Mouse (Mus musculus) lung, embryonic 14.5 days (tissue): Measurements from ENCODE around the gene Ar. TPM values are rescaled to one million over a fixed set of nuclear protein-coding genes. Genes with fewer than 3 reads are reported as not detected.

ENCODE experiments used
- ATAC-seq: fragments of 200-750 bp; cut with Nextera tagmentation; 2 replicates; pipeline ENCODE4 v1.8.0; 2017; ENCODE audit warnings: mild to moderate bottlenecking, moderate TSS enrichment, moderate library complexity; ENCODE audit not compliant: insufficient read depth
- DNase-seq: peaks from one replicate; pipeline ENCODE4 v3.0.0-alpha.2; 2015
- H3K27ac ChIP-seq: fragments of 300-500 bp; sonication (generic); 2 replicates; pipeline ENCODE4 v1.5.1; 2014; ENCODE audit warnings: low read depth, mild to moderate bottlenecking, moderate library complexity
- H3K27me3 ChIP-seq: fragments of 300-500 bp; sonication (generic); 2 replicates; pipeline ENCODE4 v1.6.1; 2014; ENCODE audit warnings: low read length, control low read depth; ENCODE audit not compliant: insufficient read depth
- H3K36me3 ChIP-seq: fragments of 300-500 bp; sonication (generic); 2 replicates; pipeline ENCODE4 v1.6.1; 2014; ENCODE audit warnings: control low read depth; ENCODE audit not compliant: insufficient read depth
- H3K4me1 ChIP-seq: fragments of 300-500 bp; sonication (generic); 2 replicates; pipeline ENCODE4 v1.6.1; 2014; ENCODE audit warnings: antibody characterized with exemption, control low read depth; ENCODE audit not compliant: insufficient read depth
- H3K4me2 ChIP-seq: fragments of 300-500 bp; sonication (generic); 2 replicates; pipeline ENCODE4 v1.6.1; 2014; ENCODE audit warnings: mild to moderate bottlenecking
- H3K4me3 ChIP-seq: fragments of 300-500 bp; sonication (generic); 2 replicates; pipeline ENCODE4 v1.5.1; 2014; ENCODE audit warnings: low read depth, low read length
- H3K9ac ChIP-seq: fragments of 300-500 bp; sonication (generic); 2 replicates; pipeline ENCODE4 v1.6.1; 2014
- H3K9me3 ChIP-seq: fragments of 300-500 bp; sonication (generic); 2 replicates; pipeline ENCODE4 v1.6.1; 2016; ENCODE audit warnings: low read depth, low read length, control low read depth
- CTCF ChIP-seq: IDR thresholded peaks from 2 replicates; pipeline ENCODE4 v1.5.1; 2016; ENCODE audit warnings: antibody characterized with exemption, low read depth
- WGBS: fragments of 180-500 bp; shearing (Covaris S2); extraction: QIAGEN DNeasy Blood & Tissue Kit; methylation state at CpG from one replicate; pipeline ENCODE4 v1.1.7; 2014; 5-methylcytosine and 5-hydroxymethylcytosine counted together
- polyA plus RNA-seq: library from polyadenylated mRNA; unstranded; fragments of >200 nt; fragmentation: Nextera tagmentation; extraction: Ambion mirVana; gene quantifications from 2 replicates; pipeline ENCODE4 v1.2.1, GENCODE M21; 2014

Gene Ar
- 0.07 and 0.11 TPM in 2 replicates for polyA plus RNA-seq

DNA sequence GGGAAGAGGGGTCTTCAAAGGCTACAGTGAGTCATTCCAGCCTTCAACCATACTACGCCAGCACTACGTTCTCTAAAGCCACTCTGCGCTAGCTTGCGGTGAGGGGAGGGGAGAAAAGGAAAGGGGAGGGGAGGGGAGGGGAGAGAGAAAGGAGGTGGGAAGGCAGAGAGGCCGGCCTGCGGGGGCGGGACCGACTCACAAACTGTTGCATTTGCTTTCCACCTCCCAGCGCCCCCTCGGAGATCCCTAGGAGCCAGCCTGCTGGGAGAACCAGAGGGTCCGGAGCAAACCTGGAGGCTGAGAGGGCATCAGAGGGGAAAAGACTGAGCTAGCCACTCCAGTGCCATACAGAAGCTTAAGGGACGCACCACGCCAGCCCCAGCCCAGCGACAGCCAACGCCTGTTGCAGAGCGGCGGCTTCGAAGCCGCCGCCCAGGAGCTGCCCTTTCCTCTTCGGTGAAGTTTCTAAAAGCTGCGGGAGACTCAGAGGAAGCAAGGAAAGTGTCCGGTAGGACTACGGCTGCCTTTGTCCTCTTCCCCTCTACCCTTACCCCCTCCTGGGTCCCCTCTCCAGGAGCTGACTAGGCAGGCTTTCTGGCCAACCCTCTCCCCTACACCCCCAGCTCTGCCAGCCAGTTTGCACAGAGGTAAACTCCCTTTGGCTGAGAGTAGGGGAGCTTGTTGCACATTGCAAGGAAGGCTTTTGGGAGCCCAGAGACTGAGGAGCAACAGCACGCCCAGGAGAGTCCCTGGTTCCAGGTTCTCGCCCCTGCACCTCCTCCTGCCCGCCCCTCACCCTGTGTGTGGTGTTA, at the start of gene Ar:
Ar (plus strand) TSS at position 239 of the 812 bp plus-strand sequence.
- TF ChIP-seq CTCF: no peak
- peaks cover 32% of the 10 kb centered on the region for H3K27me3 ChIP-seq

DNA sequence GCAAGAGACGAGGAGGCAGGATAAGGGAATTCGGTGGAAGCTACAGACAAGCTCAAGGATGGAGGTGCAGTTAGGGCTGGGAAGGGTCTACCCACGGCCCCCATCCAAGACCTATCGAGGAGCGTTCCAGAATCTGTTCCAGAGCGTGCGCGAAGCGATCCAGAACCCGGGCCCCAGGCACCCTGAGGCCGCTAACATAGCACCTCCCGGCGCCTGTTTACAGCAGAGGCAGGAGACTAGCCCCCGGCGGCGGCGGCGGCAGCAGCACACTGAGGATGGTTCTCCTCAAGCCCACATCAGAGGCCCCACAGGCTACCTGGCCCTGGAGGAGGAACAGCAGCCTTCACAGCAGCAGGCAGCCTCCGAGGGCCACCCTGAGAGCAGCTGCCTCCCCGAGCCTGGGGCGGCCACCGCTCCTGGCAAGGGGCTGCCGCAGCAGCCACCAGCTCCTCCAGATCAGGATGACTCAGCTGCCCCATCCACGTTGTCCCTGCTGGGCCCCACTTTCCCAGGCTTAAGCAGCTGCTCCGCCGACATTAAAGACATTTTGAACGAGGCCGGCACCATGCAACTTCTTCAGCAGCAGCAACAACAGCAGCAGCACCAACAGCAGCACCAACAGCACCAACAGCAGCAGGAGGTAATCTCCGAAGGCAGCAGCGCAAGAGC, 1.3 kb downstream of the Ar start:
- Histone ChIP-seq H3K36me3 (no peaks in the 10 kb centered on the region), H3K4me2 (peak overlapping the region; percentile 55), H3K4me3 (peak overlapping the region; percentile 27), H3K27ac (no peak overlapping the region), H3K27me3 (peaks cover 32% of the 10 kb centered on the region), H3K9ac (no peak overlapping the region), H3K4me1 (no peaks in the 10 kb centered on the region), H3K9me3 (no peaks in the 10 kb centered on the region)
- 14% methylated on average over 23 of the region's 30 CpGs for WGBS
- no peak for TF ChIP-seq CTCF
- DNase-seq (peak; percentile 2), ATAC-seq (peak; percentile 38; the same call in 1 of the 2 replicates)

More for the DNA sequence above, at the start of gene Ar:
- Histone ChIP-seq H3K9me3 (no peaks in the 10 kb centered on the region), H3K4me3 (peak within 1 kb of the TSS; percentile 27), H3K36me3 (no peaks in the 10 kb centered on the region), H3K9ac (no peak within 1 kb of the TSS), H3K27ac (no peak within 1 kb of the TSS), H3K4me2 (peak within 1 kb of the TSS; percentile 55), H3K4me1 (no peaks in the 10 kb centered on the region)
- peak; percentile 38; the same call in 1 of the 2 replicates for ATAC-seq
- 15% methylated on average over 24 of the region's 27 CpGs for WGBS
- DNase-seq: peak; percentile 40

DNA sequence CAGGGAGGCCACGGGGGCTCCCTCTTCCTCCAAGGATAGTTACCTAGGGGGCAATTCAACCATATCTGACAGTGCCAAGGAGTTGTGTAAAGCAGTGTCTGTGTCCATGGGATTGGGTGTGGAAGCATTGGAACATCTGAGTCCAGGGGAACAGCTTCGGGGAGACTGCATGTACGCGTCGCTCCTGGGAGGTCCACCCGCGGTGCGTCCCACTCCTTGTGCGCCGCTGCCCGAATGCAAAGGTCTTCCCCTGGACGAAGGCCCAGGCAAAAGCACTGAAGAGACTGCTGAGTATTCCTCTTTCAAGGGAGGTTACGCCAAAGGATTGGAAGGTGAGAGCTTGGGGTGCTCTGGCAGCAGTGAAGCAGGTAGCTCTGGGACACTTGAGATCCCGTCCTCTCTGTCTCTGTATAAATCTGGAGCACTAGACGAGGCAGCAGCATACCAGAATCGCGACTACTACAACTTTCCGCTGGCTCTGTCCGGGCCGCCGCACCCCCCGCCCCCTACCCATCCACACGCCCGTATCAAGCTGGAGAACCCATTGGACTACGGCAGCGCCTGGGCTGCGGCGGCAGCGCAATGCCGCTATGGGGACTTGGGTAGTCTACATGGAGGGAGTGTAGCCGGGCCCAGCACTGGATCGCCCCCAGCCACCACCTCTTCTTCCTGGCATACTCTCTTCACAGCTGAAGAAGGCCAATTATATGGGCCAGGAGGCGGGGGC, 2.0 kb downstream of the Ar start:
- 14% methylated on average over 33 of the region's 33 CpGs for WGBS
- Histone ChIP-seq H3K4me3 (peak overlapping the region; percentile 27), H3K9ac (no peak overlapping the region), H3K4me2 (peak overlapping the region; percentile 55), H3K36me3 (no peaks in the 10 kb centered on the region), H3K9me3 (no peaks in the 10 kb centered on the region), H3K4me1 (no peaks in the 10 kb centered on the region), H3K27ac (no peak overlapping the region), H3K27me3 (peaks cover 32% of the 10 kb centered on the region)
- DNase-seq: no peak
- peak; percentile 49 for ATAC-seq
- no peak for TF ChIP-seq CTCF

DNA sequence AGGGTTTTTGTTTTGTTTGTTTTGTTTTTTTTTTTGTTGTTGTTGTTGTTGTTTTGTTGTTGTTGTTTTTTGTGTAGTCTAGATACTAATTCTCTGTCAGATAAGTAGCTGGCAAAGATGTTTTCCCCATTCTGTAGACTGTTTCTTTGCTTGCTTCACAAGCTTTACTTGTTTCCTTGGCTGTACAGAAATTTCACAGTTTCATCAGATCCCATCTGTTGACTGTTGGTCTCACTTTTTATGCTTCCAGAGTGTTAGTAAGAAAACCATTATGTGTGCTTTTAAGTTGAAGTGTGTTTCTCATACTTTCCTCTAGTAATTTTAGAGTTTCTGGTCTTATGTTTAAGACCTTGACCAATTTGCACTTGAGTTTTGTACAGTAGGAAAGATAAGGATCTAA, 41.2 kb downstream of the Ar start:
- H3K9me3 ChIP-seq: no peaks in the 10 kb centered on the region
- no peak overlapping the region for H3K4me3 ChIP-seq
- no peak overlapping the region for H3K4me2 ChIP-seq
- H3K4me1 ChIP-seq: no peaks in the 10 kb centered on the region
- no peak for DNase-seq
- no peak for ATAC-seq
- H3K36me3 ChIP-seq: no peaks in the 10 kb centered on the region
- no peaks in the 10 kb centered on the region for H3K27me3 ChIP-seq
- TF ChIP-seq CTCF: no peak
- H3K9ac ChIP-seq: no peak overlapping the region
- no peak overlapping the region for H3K27ac ChIP-seq

DNA sequence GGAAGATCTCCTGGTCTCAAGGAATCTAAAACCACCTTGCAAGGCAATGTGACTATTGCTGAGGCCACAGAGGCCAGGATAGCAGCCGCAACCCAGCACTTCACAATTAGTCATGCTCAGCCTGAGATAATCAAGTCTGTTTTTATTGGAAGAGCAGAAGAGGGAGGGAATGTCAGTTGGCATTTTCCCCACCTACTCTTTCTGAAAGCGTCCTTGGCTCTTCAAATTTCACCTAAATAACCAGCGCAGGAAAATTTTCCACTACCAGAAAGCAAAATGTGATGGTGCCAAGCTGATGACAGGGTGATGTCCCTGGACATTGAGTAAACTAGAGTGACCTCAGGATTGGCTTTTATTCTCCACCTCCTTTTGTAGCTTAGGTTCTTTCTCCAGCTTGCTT, 57.2 kb downstream of the Ar start:
- Histone ChIP-seq H3K4me1 (no peaks in the 10 kb centered on the region), H3K4me2 (no peak overlapping the region), H3K9me3 (no peaks in the 10 kb centered on the region), H3K27me3 (no peaks in the 10 kb centered on the region), H3K4me3 (no peak overlapping the region), H3K36me3 (no peaks in the 10 kb centered on the region), H3K27ac (no peak overlapping the region), H3K9ac (no peak overlapping the region)
- ATAC-seq (no peak), DNase-seq (no peak)
- TF ChIP-seq CTCF: no peak
- WGBS: 37% methylated on average over 3 of the region's 3 CpGs

DNA sequence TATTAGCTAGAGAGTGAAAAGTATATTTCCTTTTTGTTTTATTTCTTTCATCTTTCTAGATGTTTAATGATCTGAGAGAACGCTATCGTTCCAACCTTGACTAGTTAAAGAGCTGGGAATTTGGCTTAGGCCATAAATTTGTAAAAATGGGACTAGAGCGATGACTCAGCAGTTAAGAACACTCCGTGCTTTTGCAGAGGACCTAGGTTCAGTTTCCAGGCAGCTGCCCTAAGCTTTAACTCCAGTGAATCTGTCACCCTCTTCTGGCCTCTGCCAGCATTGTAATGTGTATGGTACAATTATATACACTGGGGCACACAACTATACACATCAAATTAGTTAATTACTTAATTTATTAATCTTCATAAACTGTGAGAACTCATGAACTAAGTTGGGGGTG, 58.6 kb downstream of the Ar start:
- ATAC-seq (no peak), DNase-seq (peak; percentile 0)
- Histone ChIP-seq H3K27ac (no peak overlapping the region), H3K27me3 (no peaks in the 10 kb centered on the region), H3K9ac (no peak overlapping the region), H3K4me3 (no peak overlapping the region), H3K4me1 (no peaks in the 10 kb centered on the region), H3K4me2 (no peak overlapping the region), H3K36me3 (no peaks in the 10 kb centered on the region), H3K9me3 (no peaks in the 10 kb centered on the region)
- TF ChIP-seq CTCF: no peak
- 64% methylated on average over 4 of the region's 4 CpGs for WGBS

DNA sequence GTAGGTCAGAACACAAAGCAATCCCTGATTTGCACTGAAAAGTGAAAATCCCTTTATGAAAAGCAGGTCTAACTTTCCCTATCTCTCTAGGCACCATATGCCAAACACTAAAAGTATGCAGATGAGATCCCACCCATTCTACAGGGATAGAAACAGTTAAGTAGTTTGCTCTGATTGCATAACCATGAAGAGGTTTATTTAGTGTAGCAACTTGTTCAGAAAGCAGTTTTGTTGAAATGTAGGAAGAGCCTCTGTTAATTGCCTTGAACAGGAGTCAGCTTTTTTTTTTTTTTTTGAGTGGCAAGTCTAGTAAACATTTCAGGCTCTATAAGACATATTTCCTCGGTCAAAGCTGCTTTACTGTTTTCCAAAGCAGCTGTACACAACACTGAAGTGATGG, 67.5 kb downstream of the Ar start:
- no peak for TF ChIP-seq CTCF
- ATAC-seq: no peak
- H3K4me2 ChIP-seq: no peak overlapping the region
- no peak overlapping the region for H3K4me3 ChIP-seq
- 26% methylated on average over 1 of the region's 1 CpGs for WGBS
- no peaks in the 10 kb centered on the region for H3K27me3 ChIP-seq
- no peaks in the 10 kb centered on the region for H3K36me3 ChIP-seq
- no peak for DNase-seq
- no peaks in the 10 kb centered on the region for H3K4me1 ChIP-seq
- no peak overlapping the region for H3K27ac ChIP-seq
- no peaks in the 10 kb centered on the region for H3K9me3 ChIP-seq
- H3K9ac ChIP-seq: no peak overlapping the region
